Mouse (Mus musculus) heart, postnatal 10 days (tissue): Measurements from ENCODE around the gene Glis3. TPM values are rescaled to one million over a fixed set of nuclear protein-coding genes. Genes with fewer than 3 reads are reported as not detected.

Experiments
- DNase-seq, 2 experiments: peaks; one replicate each; pipeline ENCODE4 v3.0.0; 2021
- intact Hi-C: fragments of 180-260 bp; cut with DNase I; formaldehyde crosslinking; loops from one replicate; pipeline ENCODE4 v1.15.1; 2025
- total RNA-seq, 2 experiments: library from RNA; stranded (reverse); gene quantifications; 2 replicates each; pipeline ENCODE4 v1.2.3; 2021

Gene Glis3
- total RNA-seq, 2 experiments from 2014 or later, result 1.7 to 2.0 TPM

DNA sequence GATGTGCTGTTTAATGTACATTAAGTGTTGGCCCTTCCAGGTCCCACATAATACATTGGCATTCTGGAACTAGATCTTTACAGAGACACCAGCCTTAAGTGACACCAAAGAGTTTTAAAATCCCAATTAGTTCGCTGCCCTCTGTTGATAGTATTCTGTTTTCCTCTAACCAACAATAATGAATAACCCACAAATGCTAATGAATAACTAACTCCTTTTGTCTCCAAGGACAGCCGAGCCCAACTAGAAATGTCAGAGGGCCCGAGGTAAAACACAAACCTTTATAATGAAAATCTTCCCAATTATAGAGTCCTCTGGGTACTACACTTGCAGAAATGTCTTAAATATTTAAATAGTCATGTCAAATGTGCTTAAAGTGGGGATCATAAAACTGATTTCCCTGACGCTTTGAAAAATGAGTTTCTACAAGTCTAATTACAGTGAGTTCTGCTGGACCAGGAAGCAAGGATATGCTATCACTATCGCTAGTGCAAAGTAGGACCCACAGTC, 22.1 kb downstream of the Glis3 start:
- intact Hi-C loops, result no loop called here
- no peak for DNase-seq

- no peak for DNase-seq
- intact Hi-C loops, result no loop called here
These were observed 23.0 kb downstream of the Glis3 start for GRCm38 (mm10) chr19:28656882-28657281.

GRCm38 (mm10) chr19:28655166-28655565, 24.7 kb downstream of the Glis3 start:
- no peak for DNase-seq
- intact Hi-C loops, result no loop called here

GRCm38 (mm10) chr19:28650836-28651235, 29.0 kb downstream of the Glis3 start:
- intact Hi-C loops, result no loop called here
- DNase-seq, result no peak

GRCm38 (mm10) chr19:28649489-28649888, 30.4 kb downstream of the Glis3 start:
- intact Hi-C loops, result no loop called here
- no peak for DNase-seq

DNA sequence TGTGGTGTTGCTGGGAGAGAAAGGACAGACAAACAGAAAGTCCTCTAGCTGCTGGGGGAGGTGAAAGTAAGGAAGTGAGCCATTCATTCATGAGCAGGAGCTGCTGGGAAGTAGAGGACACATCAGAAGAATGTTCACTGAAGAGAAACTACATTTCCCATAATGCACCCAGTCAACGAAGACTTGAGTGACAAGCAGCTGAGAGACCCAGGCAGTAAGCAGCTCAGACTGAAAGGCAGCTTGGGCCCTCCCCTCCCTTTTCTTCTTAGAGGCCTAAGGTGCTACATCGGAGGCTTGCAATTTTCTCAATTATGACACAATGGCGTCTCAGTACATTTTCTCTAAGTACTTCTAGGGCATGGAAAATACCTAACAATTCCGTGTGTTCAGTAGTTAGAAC, 31.0 kb downstream of the Glis3 start:
- DNase-seq, result no peak
- intact Hi-C loops, result no loop called here

- DNase-seq, result no peak
- intact Hi-C loops, result no loop called here
These were observed 32.5 kb downstream of the Glis3 start for GRCm38 (mm10) chr19:28647424-28647823.

DNA sequence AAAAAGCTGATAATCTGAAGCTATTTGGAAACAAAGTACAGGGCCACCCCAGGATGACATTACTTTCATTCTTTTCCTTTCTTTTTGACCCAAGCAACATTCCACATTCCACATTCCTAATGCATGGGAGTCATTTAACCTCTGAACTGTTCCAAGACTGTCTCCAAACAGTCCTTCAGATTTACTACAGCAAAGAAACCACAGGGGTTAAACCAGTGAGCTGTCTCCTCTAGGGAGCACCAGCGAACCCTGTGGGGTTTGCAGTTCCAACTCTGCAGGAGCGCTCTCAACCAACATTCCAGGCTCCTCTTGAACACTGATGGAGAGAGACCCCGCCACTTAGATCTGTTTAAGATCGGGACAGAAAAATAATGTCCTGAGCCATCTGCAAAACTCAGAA, 33.6 kb downstream of the Glis3 start:
- DNase-seq, result no peak
- intact Hi-C loops, result no loop called here

GRCm38 (mm10) chr19:28640861-28641381, 39.0 kb downstream of the Glis3 start:
- DNase-seq, result no peak
- intact Hi-C loops, result no loop called here

DNA sequence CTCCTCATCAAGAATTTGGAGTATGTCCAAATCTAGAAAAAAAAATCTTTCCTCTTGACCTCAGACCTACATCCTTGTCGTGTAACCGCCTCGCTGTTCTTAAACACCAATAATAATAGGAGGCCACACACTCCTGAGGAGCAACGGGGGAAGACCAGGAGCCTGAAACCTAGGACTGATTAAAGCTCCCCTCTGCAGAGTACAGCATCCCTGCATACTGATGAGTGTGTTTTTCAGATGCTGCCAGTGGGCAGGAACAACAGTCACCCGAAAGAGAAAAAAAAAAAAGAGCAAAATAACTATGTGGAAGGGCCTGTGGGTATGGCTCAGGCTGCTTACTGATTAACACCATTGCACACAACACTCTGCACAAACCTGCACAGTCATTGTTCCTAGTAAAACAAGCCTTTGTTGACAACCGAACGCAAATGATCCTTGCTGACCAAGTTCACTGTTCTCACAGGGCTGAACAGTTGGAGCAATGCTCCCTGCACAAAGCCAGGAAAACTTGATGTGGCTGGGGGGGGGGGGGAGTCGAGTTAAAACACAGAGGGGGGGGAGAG, 43.8 kb downstream of the Glis3 start:
- intact Hi-C loops, result no loop called here
- DNase-seq, result no peak

- intact Hi-C loops, result no loop called here
- DNase-seq, result no peak
These were observed 44.9 kb downstream of the Glis3 start for GRCm38 (mm10) chr19:28634986-28635385.

DNA sequence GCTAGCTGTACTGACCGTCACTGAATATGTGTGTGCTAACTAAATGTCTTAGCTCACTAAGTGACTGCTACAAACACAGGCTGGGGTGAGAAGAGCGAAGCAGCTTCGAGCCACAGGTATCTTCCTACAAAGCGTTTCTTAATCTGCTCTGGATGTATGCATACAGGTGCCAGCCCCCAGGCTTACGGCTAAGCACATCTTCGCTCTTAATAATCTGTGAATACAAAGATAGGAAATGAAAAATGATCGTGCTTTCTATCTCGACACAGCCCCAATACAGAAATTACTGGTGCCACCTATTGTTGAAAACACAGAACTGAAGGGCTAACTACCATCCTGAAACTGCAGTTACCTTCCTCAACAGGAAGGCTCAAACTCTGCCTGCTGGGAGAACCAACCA, 51.5 kb downstream of the Glis3 start:
- intact Hi-C loops, result loop anchor here (10.0 kb wide), 2 partner anchors 464 to 1184 kb away; no protein-coding TSS in a partner anchor
- DNase-seq, result peak; percentile 15 to 22

- intact Hi-C loops, result loop anchor here (10.0 kb wide), 2 partner anchors 461 to 1181 kb away; no protein-coding TSS in a partner anchor
- DNase-seq, result no peak
These were observed 53.7 kb downstream of the Glis3 start for GRCm38 (mm10) chr19:28626189-28626588.

- intact Hi-C loops, result loop anchor here (10.0 kb wide), 2 partner anchors 460 to 1180 kb away; no protein-coding TSS in a partner anchor
These were observed 55.3 kb downstream of the Glis3 start for GRCm38 (mm10) chr19:28624571-28624970.

DNA sequence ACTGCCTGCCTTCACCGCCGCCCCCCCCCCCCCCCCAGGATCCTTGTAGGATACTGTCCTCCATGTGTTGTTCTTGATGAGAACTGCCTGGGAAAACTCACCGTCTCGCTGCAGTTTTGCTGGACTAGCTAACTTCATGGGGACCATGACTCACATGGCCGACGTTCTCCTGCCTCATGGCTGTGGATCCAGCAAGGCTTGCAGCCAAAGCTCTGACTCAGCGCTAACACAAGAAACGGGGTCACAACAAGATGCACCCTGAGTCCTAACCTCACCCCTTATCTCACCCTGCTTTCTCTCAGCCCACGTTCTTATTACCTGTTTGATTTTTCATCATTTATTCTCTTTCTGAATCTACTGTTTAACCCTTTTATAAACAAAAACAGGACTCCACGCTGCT, 56.2 kb downstream of the Glis3 start:
- intact Hi-C loops, result loop anchor here (10.0 kb wide), 2 partner anchors 459 to 1179 kb away; no protein-coding TSS in a partner anchor
- DNase-seq, result peak; percentile 56 to 59

More at GRCm38 (mm10) chr19:28624571-28624970, 55.3 kb downstream of the Glis3 start:
- DNase-seq, result no peak

- intact Hi-C loops, result loop anchor here (10.0 kb wide), 2 partner anchors 457 to 1177 kb away; no protein-coding TSS in a partner anchor
- DNase-seq, result no peak
These were observed 58.0 kb downstream of the Glis3 start for GRCm38 (mm10) chr19:28621608-28622505.

DNA sequence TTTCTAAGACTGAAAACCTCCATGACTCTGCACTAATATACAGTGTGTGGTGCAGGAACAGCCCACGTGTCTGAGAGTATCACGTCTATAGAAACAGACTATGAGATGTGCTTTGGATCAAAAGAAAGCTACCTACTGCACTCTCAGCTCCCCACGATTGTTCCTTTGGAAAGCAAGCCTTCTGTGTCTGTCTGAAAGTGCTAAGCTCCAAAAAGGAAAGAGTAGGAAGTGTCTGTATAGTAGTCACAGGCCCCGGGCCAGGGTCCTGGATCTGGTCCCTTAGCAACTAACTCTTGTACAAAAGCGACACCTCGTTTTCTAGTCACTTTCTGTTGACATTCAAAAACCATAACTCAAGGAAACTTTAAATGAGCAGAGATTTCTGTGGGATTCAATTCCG, 62.1 kb downstream of the Glis3 start:
- intact Hi-C loops, result no loop called here

DNA sequence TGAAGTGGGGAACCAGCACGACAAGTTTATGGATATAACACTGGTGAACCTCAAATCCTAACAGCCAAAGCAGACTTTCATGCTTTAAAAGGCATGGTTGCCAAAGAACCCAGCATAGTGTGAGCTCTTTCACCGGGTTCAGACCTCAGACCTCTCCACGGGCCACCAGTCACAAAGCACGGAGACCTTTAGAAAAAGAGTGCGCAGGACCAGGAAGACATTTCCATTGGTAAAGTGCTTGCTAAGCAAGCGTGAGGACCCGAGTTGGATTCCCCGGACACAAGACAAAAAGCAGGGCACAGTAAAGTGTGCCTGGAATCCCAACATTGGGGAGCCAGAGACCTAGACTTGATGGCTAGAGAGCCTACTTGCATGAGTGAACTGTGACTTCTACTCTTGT, 62.7 kb downstream of the Glis3 start:
- intact Hi-C loops, result no loop called here
- DNase-seq, result no peak

More for the DNA sequence above, 62.1 kb downstream of the Glis3 start:
- no peak for DNase-seq

DNA sequence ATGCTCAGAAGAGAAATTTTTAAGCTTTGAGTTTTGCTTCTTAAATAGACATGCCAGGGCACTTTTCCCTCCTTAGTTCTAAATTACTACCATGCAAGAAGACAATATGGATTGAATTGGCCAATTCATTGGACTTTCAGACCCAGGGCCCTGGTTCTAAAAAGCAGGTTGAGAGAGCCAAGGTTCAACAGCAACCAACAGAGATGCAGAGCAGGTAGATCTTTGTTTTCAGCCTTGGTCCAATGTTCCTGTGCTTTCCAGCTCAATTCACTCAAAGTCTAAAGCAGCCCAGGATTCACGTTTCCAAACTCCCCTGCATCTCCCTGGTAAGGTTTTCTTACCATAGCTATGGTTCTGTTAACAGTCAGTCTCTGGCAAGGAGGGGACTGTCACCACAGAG, 63.4 kb downstream of the Glis3 start:
- intact Hi-C loops, result no loop called here
- no peak for DNase-seq

DNA sequence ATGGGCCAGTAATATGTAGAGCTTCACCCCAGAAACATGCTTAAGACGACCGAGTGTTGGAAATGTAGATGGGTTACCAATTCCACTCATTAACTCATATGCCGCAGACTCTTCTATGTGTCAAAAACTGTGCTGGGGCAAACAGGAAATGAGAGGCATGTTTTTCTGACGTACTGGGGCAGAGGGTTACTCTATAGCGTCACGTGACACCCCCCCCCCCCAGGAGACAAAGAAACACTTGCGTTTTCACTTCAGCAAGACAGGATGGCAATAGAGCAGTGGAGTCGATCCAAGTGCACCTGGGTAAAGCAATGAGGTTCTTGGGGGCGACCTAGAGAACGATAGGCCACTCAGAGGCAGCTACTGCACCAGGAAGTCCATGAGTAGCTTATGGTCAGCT, 67.6 kb downstream of the Glis3 start:
- no peak for DNase-seq
- intact Hi-C loops, result no loop called here

GRCm38 (mm10) chr19:28608747-28609146, 71.1 kb downstream of the Glis3 start:
- DNase-seq, result no peak
- intact Hi-C loops, result no loop called here
